Mouse (Mus musculus) stomach, embryonic 16.5 days (tissue): ENCODE data around the gene BC030870. TPM values are rescaled to one million over a fixed set of nuclear protein-coding genes. Genes with fewer than 3 reads are reported as not detected.
A peak's percentile ranks its signal among the peaks of the same experiment; 100 is the strongest.

Experiments used
- ATAC-seq: fragments of 200-750 bp; cut with Nextera tagmentation; 2 replicates; pipeline ENCODE4 v1.8.0; 2017; ENCODE audit warnings: moderate number of reproducible peaks, moderate TSS enrichment; ENCODE audit not compliant: insufficient read depth, low FRiP score
- H3K27ac ChIP-seq: fragments of 300-500 bp; sonication (generic); 2 replicates; pipeline ENCODE4 v1.5.1; 2014; ENCODE audit warnings: low read length
- H3K27me3 ChIP-seq: fragments of 300-500 bp; sonication (generic); 2 replicates; pipeline ENCODE4 v1.6.1; 2014; ENCODE audit warnings: low read length, control low read depth, mixed read lengths; ENCODE audit not compliant: control insufficient read depth, insufficient read depth
- H3K36me3 ChIP-seq: fragments of 300-500 bp; sonication (generic); 2 replicates; pipeline ENCODE4 v1.6.1; 2014; ENCODE audit warnings: low read length; ENCODE audit not compliant: control insufficient read depth, insufficient read depth
- H3K4me1 ChIP-seq: fragments of 300-500 bp; sonication (generic); 2 replicates; pipeline ENCODE4 v1.6.1; 2014; ENCODE audit warnings: low read length, control low read depth, mixed read lengths; ENCODE audit not compliant: control insufficient read depth, insufficient read depth
- H3K4me2 ChIP-seq: fragments of 300-500 bp; sonication (generic); 2 replicates; pipeline ENCODE4 v1.6.1; 2014; ENCODE audit warnings: low read depth, low read length, mixed read lengths
- H3K4me3 ChIP-seq: fragments of 300-500 bp; sonication (generic); replicated peaks from 2 replicates; pipeline ENCODE4 v1.5.1; 2014; ENCODE audit warnings: mild to moderate bottlenecking, low read length
- H3K9ac ChIP-seq: fragments of 300-500 bp; sonication (generic); 2 replicates; pipeline ENCODE4 v1.6.1; 2014; ENCODE audit warnings: low read length
- H3K9me3 ChIP-seq: fragments of 300-500 bp; sonication (generic); replicated peaks from 2 replicates; pipeline ENCODE4 v1.6.1; 2016; ENCODE audit warnings: low read length, control low read depth; ENCODE audit not compliant: control insufficient read depth
- WGBS: fragments of 180-500 bp; shearing (Covaris S2); extraction: QIAGEN DNeasy Blood & Tissue Kit; methylation state at CpG from one replicate; pipeline ENCODE4 v1.1.7; 2014; 5-methylcytosine and 5-hydroxymethylcytosine counted together
- microRNA-seq: library from miRNA; unstranded; fragments of <30 nt; microRNA quantifications from one replicate; pipeline ENCODE4, GENCODE M21; 2016
- polyA plus RNA-seq: library from polyadenylated mRNA; unstranded; fragments of >200 nt; fragmentation: Nextera tagmentation; extraction: Ambion mirVana; gene quantifications from 2 replicates; pipeline ENCODE4 v1.2.1, GENCODE M21; 2015

Gene BC030870
- polyA plus RNA-seq, 1 experiment from 2014 or later = 12.7 TPM

DNA sequence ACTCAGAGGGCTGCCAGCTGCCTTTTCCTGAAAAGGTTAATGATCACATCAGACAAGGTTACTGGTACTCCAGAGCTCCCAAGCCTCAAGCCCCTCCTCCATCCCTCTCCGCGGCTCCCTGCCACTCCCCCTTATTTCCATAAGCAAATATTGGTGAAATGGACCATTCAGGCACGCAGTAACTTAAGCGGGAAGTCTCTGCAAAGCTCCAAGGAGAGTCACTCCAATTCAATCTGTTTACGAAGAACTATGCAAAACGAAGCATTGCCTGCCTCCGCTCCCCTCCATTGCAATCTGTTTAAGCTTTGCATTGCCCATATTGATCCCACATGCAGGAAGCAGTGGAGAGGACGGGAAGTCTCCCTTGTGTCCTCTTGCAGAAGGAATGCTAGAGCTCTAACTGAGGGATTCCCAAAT lies 92.2 kb downstream of the BC030870 start, which contains the start of gene Apela:
Apela (minus strand) TSS at position 220 of the 417 bp plus-strand sequence.
- no peak within 1 kb of the TSS for H3K9ac ChIP-seq
- H3K4me1 ChIP-seq = peaks cover 9% of the 10 kb centered on the region
- peak within 1 kb of the TSS; percentile 55 for H3K4me2 ChIP-seq
- H3K27me3 ChIP-seq = no peaks in the 10 kb centered on the region
- no peaks in the 10 kb centered on the region for H3K36me3 ChIP-seq
- H3K27ac ChIP-seq = peak within 1 kb of the TSS; percentile 28; the same call in 1 of the 2 replicates
- ATAC-seq = peak; percentile 89
- H3K4me3 ChIP-seq = peak within 1 kb of the TSS; percentile 28
- H3K9me3 ChIP-seq = no peaks in the 10 kb centered on the region
- 1% methylated on average over 8 of the region's 8 CpGs for WGBS

Small RNA genes within 50 kb of the gene (microRNA-seq; reads per million reads assigned to microRNA genes)
- not detected for gene Gm24333

Other genes starting within 250 kb of the BC030870 start
- gene Tmem192, start 182.4 kb downstream of the BC030870 start, polyA plus RNA-seq = 28.4 TPM in 2 replicates
- gene Trim75, start 141.7 kb downstream of the BC030870 start, polyA plus RNA-seq = not detected in 2 replicates
- gene Trim61, start 111.0 kb downstream of the BC030870 start, polyA plus RNA-seq = 0.06 TPM in 1 of 2 replicates, not detected in the other
- not detected in 2 replicates for gene Trim60, start 111.0 kb downstream of the BC030870 start, polyA plus RNA-seq
- gene Apela, start 92.2 kb downstream of the BC030870 start, polyA plus RNA-seq = 1.9 and 3.1 TPM in 2 replicates
- not detected in 2 replicates for gene Gm10663, start 54.5 kb downstream of the BC030870 start, polyA plus RNA-seq